Mouse (Mus musculus) urinary bladder, postnatal 10 days (tissue): ENCODE data around the gene Pcnt.
A peak's percentile ranks its signal among the peaks of the same experiment; 100 is the strongest.

Source experiments
- DNase-seq: peaks from one replicate; pipeline ENCODE4 v3.0.0; 2022; ENCODE audit warnings: low spot score

Pcnt gene

DNA sequence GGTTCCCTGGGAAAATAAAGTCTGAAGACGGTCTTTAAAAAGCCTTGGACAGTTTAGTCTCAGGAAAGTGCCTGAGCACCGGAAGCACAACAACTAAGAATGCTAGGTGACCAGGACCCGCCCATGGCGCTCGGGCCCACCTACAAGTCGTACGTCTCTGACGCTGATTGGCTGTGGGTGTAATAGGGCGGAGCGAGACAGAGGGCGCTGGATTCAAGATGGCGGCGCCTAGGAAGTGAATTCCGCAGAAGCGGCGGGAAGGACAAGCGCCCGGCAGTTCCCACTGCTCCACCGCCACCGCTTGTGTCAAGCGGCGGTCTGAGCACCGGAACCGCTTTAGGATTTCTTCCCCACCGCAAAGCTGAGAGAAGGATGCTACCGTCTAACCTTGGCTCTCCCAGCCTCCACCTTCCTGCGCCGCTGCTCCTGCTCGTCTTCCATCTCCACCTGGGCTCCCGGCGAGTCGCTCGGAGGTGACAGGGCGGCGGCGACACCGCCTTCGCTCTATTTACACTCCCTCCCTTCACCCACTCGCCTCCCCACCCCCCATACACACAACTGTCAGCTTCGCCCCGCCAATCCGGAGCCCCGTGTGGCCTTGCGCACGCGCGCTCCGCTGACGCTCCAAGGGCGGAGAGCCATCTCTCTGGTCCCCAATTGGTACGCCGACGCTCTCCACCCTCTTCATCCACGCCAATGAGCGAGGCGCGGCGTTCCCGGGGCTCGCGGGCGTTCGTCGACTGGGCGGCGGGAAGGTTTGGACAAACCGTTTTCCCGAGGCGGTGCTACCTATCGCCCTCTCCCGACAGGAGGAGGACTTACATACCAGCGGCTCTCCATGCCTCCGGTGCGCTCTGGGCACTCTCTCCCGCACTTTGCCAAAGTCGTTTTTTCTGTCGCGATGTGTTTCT is at the start of gene Pcnt:
Gene Pcnt, minus strand, starts transcription at position 609 of the 911 bp plus-strand sequence.
- DNase-seq = peak; percentile 91

GRCm38 (mm10) chr10:76489205-76489604 is 46.6 kb upstream of the Pcnt start:
- DNase-seq = no peak

- DNase-seq = no peak
Measured at GRCm38 (mm10) chr10:76488265-76488664, 45.7 kb upstream of the Pcnt start.

- no peak for DNase-seq
Measured at GRCm38 (mm10) chr10:76486302-76486701, 43.7 kb upstream of the Pcnt start.

DNA sequence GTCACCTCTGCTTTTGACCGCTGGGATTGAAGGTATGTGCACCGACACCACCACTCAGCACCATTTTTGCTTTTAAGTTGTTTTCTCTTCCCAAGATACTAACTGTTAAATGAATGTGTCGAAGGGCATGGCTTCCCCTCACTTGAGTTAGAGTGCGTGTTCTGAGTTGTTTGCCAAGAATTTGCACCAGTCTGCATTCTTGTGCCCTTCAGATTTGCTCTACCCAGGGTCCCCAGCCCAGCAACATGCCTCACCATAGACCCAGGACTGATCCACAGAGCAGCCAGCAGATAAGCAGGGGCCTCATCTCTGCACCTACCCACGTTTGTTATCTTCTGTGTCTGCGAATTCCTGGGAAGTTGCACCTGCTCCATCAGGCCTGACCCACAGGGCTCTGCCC is 38.9 kb upstream of the Pcnt start:
- DNase-seq = no peak

DNA sequence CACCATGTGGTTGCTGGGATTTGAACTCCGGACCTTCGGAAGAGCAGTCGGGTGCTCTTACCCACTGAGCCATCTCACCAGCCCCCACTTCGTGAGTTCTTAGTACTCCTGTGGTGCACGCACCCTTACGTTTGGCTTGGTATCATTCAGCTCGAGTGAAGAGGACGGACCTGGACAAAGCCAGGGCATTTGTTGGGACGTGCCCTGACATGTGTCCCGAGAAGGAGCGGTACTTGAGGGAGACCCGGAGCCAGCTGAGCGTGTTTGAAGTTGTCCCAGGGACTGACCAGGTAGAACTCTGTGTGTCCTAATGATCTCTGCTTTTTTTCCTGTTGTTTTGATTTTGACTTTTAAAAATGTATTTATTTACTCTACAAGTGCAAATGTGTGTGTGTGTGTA is 38.3 kb upstream of the Pcnt start:
- no peak for DNase-seq

GRCm38 (mm10) chr10:76473759-76474158 is 31.2 kb upstream of the Pcnt start:
- no peak for DNase-seq

DNA sequence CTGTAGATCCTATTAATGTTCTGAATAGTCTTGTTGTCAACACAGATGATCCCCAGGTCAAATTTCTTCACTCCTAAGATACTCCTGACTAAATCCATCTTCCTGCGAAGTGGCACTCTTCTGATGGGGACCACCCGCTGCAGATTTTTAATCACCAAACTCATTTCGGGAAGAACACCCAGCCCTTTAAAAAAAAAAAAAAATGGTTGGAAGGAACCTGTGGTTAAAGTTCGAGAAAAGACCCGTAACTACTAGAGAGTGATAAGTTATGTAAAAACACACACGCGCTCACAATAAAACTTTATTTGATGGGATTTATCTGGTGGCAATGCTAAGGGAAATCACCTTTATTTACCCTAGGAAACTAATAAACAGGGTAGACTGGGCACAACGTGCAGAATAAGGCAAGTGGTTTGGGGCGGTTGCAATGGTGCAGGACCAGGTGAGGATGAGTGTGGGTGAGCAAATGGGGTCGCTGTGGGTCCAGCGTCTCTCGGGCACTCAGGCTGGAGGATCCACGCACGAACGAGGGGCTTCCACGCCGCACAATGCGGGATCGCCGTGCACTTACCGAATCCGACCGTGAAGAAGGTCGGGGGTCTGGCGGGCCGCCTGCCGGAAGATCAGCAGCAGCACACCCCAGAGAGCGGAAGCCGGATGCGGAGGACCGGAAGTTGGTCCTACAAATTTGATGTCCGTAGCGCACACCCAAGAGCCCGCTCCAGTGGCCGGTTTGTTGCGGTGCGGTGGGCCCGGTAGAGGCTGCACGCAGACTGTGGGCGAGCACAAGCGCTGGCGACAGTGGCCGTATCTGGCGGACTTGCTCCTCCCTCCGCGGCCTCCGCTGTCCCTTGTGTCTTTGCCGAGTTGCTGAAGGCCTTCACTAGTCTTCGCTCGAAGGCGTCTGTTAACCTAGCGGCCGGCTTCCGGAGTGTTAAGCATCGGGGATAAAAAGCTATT is 25.9 kb upstream of the Pcnt start, which contains the start of the genes Mcm3ap and Ybey:
Gene Mcm3ap, plus strand, starts transcription at position 725 of the 960 bp plus-strand sequence.
Gene Ybey, minus strand, starts transcription at position 912 of the 960 bp plus-strand sequence.
- peak; percentile 37 for DNase-seq

DNA sequence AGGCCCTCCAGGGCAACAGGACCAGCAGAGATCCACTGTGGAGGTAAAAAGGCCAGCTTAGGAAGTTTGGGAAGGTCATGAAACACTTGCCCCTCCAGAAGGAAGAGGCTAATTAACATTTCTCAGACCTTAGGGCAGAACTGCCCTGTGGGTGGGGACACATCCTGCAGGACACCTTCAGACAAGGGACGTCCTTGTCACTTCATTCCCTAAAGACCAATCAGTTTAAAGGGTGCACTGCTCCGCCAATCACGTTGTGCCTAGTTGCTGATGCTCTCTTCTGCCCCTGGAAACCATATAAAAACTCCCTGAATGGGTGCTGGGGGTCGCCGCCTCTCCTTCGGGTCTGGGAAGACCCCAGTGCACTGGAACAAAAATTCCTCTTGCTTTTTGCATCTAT is 20.1 kb upstream of the Pcnt start:
- no peak for DNase-seq

DNA sequence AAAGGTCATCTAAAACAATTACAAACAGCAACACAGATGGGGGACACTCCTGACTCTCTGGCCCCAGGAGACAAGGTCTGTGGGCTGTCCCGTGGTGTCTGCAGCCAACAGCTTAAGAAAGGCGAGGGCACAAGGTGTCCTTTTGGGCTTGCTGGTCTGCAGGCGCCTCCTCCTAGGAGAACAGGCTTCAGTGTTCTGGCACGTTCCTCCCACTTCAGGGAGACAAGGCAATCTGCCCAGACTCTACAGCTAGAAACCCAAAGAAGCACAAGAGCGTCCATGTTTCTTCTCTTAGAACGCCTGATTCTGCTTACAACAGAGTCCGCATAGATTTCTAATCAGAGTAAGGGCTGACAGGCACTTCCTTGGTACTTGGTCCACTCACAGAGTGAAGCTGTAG is 19.7 kb upstream of the Pcnt start:
- no peak for DNase-seq

- no peak for DNase-seq
Measured at GRCm38 (mm10) chr10:76461255-76461654, 18.7 kb upstream of the Pcnt start.

GRCm38 (mm10) chr10:76455289-76455688 is 12.7 kb upstream of the Pcnt start:
- DNase-seq = no peak

GRCm38 (mm10) chr10:76448851-76449250 is 6.3 kb upstream of the Pcnt start, which contains the start of gene 2610028H24Rik:
Gene 2610028H24Rik (plus strand): TSS chr10:76449081.
- no peak for DNase-seq

GRCm38 (mm10) chr10:76447406-76448229 is 5.0 kb upstream of the Pcnt start:
- no peak for DNase-seq

DNA sequence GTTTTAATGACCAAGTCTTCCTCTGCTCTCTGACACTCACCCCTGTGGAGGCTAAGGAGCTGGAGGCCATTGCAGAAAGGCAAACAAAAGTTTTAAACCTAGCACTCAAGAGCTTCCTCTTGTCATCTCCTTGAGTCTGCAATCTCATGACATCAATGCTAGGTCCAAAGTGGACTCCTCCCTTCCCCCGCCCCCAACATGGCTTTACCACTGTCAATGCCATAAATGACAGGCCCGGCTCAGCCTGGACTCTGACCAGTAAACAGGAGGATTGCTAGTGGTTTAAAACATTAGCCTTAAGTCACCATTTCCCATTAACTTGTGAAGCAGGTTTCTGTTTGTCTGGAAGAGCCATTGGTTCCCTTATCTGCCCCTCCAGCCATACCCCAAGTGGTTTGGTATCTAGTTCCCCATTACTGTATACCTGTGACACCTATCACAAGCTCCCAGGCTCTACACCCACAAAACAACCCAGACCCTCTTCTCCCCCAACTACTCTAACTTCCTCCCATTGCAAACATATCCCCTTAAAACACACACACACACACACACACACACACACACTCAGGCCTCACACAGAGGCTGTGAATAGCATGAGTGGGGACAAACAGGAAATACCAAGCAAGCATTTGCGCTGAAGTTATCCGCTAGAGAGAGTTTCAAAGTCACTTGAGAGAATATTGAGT is 3.6 kb upstream of the Pcnt start:
- no peak for DNase-seq

DNA sequence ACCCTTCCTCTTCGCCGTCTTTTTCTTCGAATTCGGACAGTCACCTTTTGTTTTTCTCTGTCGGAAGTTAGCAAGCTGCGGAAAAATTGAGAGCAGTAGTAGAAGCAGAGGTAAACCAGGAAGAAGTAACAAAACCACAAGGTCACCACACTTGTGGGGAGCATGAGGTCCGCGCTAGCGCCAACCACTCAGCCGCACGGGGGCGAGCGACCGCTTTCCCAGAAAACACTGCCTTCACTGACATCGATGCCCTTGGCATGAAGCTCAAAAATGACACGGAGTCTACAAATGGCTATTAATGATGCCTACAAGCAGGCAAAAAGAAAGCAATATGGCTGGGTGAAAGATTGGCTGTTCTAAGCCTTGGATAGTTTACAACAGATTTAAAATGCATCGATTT is 2.3 kb downstream of the Pcnt start, which contains the start of gene AC141477.1:
Gene AC141477.1, minus strand, starts transcription at position 164 of the 400 bp plus-strand sequence.
- DNase-seq = no peak

DNA sequence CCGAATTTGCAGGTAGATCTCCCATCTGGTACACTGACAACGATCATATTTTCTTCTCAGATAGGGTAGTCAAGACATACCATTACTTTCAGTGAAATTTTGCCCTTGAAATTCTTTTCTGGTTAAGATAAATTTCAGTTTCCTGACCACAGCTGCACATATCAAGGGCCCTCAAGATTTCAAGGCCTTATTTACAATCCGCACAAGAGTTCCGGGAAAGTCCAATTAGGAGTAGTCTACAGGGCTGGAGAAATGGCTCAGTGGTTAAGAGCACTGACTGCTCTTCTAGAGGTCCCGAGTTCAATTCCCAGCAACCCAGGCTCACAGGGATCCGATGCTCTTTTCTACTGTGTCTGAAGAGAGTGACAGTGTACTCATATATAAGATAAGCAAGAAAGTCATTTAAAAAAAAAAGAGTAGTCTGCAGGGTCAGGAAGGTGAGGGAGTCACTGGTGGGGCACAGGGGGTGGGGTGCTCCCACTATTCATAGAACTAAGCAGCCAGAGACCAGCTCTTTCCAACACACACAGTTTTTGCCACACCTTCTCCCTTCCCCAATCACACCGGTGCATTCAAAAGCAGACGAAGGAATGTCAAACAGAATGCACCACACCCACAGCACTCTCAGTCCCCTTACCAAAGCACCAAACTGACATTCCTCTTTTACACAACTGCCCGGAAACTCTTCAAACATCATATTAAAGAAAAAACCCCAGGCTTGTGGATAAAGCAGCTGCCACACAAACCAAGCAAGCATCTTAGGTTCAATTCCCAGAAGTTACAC is 3.3 kb downstream of the Pcnt start:
- no peak for DNase-seq

- no peak for DNase-seq
Measured at GRCm38 (mm10) chr10:76433925-76434324, 8.7 kb downstream of the Pcnt start.

DNA sequence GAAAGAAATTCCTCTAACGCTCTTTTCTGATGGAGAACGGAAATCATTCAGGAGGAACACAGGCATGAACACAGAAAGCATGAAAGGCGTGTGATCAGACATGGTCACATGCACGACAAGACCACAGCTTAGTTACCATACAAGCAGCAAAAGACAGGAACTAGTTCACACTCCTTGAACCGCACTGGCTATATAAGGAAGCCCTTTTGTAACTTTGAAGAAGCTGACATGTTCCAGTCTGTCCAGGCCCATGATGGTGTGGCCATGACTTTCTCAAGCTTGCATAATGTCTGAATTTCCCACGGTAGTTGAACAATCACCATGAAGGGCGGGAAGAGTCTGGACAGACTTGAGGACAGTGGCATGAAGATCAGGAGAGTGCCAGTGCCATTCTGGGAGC is 16.9 kb downstream of the Pcnt start:
- no peak for DNase-seq

- no peak for DNase-seq
Measured at GRCm38 (mm10) chr10:76416811-76417210, 25.8 kb downstream of the Pcnt start.
